Mouse (Mus musculus) frontal cortex, postnatal 36 days (tissue): ENCODE measurements at regions not wholly inside any gene's neighbourhood (a gene's known extent, or its start where the extent isn't known, plus 50 kb on each side); places are given as distances from the start of the nearest gene placed in this dataset.

ENCODE experiments used
- DNase-seq, 2 experiments: peaks; one replicate each; pipeline ENCODE4 v3.0.0; 2022; ENCODE audit warnings: low spot score in 2 of 2

- no peak for DNase-seq
Observed at GRCm38 (mm10) chr17:4297156-4297535, 601.1 kb upstream of the Nox3 start.

GRCm38 (mm10) chr17:4301142-4301853 is 605.2 kb upstream of the Nox3 start:
- no peak for DNase-seq

- no peak for DNase-seq
Observed at GRCm38 (mm10) chr17:4311785-4312379, 615.8 kb upstream of the Nox3 start.

GRCm38 (mm10) chr17:4319141-4319540 is 623.1 kb upstream of the Nox3 start:
- no peak for DNase-seq

GRCm38 (mm10) chr17:4328810-4329209 is 632.7 kb upstream of the Nox3 start:
- no peak for DNase-seq

- DNase-seq, result no peak
Observed at GRCm38 (mm10) chr17:4331650-4332049, 635.6 kb upstream of the Nox3 start.

- DNase-seq, result no peak
Observed at GRCm38 (mm10) chr17:4333091-4333490, 637.0 kb upstream of the Nox3 start.

GRCm38 (mm10) chr17:4353018-4353417 is 641.1 kb upstream of the Arid1b start:
- DNase-seq, result no peak

GRCm38 (mm10) chr17:4355506-4356218 is 638.5 kb upstream of the Arid1b start:
- DNase-seq, result no peak

- DNase-seq, result no peak
Observed at GRCm38 (mm10) chr17:4360413-4361320, 633.5 kb upstream of the Arid1b start.

- no peak for DNase-seq
Observed at GRCm38 (mm10) chr17:4365811-4366210, 628.3 kb upstream of the Arid1b start.

GRCm38 (mm10) chr17:4380449-4380848 is 613.7 kb upstream of the Arid1b start:
- DNase-seq, result no peak

- no peak for DNase-seq
Observed at GRCm38 (mm10) chr17:4380873-4381272, 613.3 kb upstream of the Arid1b start.

- DNase-seq, result peak; percentile 13 to 54
Observed at GRCm38 (mm10) chr17:4381896-4382685, 612.0 kb upstream of the Arid1b start.

GRCm38 (mm10) chr17:4382716-4383115 is 611.4 kb upstream of the Arid1b start:
- DNase-seq, result peak; percentile 7 to 47

- no peak for DNase-seq
Observed at GRCm38 (mm10) chr17:4387616-4388015, 606.5 kb upstream of the Arid1b start.

- no peak for DNase-seq
Observed at GRCm38 (mm10) chr17:4390012-4390411, 604.1 kb upstream of the Arid1b start.

GRCm38 (mm10) chr17:4390577-4390976 is 603.6 kb upstream of the Arid1b start:
- DNase-seq, result no peak

GRCm38 (mm10) chr17:4391210-4391609 is 602.9 kb upstream of the Arid1b start:
- no peak for DNase-seq

- no peak for DNase-seq
Observed at GRCm38 (mm10) chr17:4396119-4396518, 598.0 kb upstream of the Arid1b start.

GRCm38 (mm10) chr17:4417686-4418085 is 576.4 kb upstream of the Arid1b start:
- DNase-seq, result peak in 1 of 2 experiments; percentile 12
